Mouse (Mus musculus): ENCODE measurements around the gene Tmod1.

GRCm38 (mm10) chr4:46043361-46043760, 4.6 kb downstream of the Tmod1 start:
- no peak for TF ChIP-seq ZNF384 (IDR thresholded peaks at IDR 0.05; ENCODE audit: low read depth, low read length)
- TF ChIP-seq MAFK (IDR thresholded peaks at IDR 0.05; ENCODE audit: insufficient read depth, low read depth, low read length), result no peak
- TF ChIP-seq ZC3H11A (IDR thresholded peaks at IDR 0.05; ENCODE audit: borderline replicate concordance, low read depth, low read length), result no peak

All from ES-E14 (cell line).